Mouse (Mus musculus) erythroblast, embryonic 14.5 days (primary cell): ENCODE data around the gene Ttc9b.
A peak's percentile ranks its signal among the peaks of the same experiment; 100 is the strongest.

Experiments used
- GATA1 ChIP-seq: IDR thresholded peaks from 2 replicates; pipeline ENCODE4 v1.6.1; 2012; ENCODE audit warnings: low read length, inconsistent platforms, mixed read lengths
- TAL1 ChIP-seq: IDR thresholded peaks from 3 replicates; pipeline ENCODE4 v1.6.1; 2012; ENCODE audit warnings: low read length, inconsistent platforms, mixed read lengths

- TF ChIP-seq GATA1, result peak; percentile 53; the same call in 1 of the 2 replicates
- TF ChIP-seq TAL1, result no peak
Observed at GRCm38 (mm10) chr7:27688815-27689612, 35.3 kb downstream of the Ttc9b start, which contains the start of gene Zfp607b.
